Mouse (Mus musculus) right cerebral cortex, postnatal 10 days (tissue): ENCODE data around the gene Nol8.
A peak's percentile ranks its signal among the peaks of the same experiment; 100 is the strongest.

ENCODE experiments used
- DNase-seq, 2 experiments: peaks; one replicate each; pipeline ENCODE4 v3.0.0; 2021; ENCODE audit warnings: low spot score in 2 of 2

The Nol8 gene

DNA sequence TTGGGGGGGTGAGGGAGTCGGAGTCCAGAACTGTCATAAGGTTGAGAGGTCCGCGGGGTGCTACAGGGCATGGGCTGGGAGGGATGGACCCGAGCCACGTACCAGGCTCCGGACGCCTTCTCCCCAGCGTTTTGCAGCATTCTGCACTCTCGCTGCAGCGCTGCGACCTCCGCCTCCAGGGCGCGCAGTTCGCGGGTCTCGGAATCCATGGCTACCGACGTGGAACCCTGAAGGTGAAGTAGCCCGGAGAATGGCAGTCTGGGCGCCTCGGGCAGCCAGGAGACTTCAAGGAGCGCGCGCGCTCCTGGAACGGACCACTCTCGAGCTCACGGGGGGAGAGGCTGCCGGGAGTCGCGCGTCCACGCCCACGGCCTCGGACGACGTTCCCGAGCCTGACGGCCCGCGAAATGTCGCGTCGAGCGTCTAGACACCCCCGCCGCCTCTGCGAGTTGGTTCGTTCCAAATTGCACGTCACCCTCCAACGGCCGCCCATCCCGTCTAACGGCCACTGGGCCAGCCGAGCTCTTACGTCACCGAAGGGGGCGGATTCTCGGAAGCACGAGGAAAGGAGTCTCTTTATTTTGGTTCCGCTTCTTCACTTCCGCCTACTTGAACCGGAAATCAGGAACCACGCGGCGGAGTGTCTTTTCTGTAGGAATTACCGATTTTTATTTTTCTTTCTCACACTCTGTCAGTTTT lies at the start of gene Nol8, which contains the start of gene Cenpp:
TSS of gene Nol8 (plus strand) at position 598 of the 699 bp plus-strand sequence.
TSS of gene Cenpp (minus strand) at position 305 of the 699 bp plus-strand sequence.
- peak; percentile 99 to 100 for DNase-seq

DNA sequence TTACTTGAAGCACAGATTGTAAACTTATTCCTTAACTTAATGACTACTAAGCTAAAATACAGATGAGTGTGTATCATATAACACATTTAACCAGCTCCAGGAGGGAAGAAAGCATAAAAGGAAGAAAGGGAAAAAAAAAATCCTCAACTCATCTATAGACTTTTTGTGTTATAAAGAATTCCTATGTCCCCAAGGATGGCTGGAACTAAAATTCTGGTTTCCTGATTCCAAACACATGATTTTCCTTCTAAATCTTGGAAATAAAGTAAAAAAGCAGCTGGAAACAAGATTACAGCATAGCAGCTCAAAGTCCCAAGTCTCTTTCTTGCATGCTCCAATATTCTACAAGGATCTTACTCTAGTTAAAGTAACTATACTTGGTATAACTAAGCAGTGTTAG lies 49.3 kb upstream of the Nol8 start:
- no peak for DNase-seq

DNA sequence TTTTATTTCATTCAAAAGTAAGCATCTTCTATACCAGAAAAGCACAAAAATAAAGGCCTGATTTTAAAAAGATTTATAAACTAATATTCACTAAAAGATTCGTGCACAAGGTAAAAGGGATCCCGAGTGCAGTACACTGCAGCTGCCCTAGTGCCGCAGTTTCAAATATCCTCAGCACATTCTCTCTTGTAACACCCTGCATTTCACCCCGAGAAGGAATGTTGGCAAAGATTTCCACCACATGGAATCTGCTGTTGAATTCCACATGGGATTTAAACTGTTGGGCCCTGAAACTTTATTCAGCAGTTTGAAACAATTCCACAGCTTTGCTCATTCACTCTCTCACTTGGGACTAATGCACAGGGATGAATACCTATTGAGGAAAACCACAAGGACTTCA lies 45.2 kb upstream of the Nol8 start, which contains the start of gene Ogn:
TSS of gene Ogn (plus strand) at position 333 of the 400 bp plus-strand sequence.
- DNase-seq: no peak

DNA sequence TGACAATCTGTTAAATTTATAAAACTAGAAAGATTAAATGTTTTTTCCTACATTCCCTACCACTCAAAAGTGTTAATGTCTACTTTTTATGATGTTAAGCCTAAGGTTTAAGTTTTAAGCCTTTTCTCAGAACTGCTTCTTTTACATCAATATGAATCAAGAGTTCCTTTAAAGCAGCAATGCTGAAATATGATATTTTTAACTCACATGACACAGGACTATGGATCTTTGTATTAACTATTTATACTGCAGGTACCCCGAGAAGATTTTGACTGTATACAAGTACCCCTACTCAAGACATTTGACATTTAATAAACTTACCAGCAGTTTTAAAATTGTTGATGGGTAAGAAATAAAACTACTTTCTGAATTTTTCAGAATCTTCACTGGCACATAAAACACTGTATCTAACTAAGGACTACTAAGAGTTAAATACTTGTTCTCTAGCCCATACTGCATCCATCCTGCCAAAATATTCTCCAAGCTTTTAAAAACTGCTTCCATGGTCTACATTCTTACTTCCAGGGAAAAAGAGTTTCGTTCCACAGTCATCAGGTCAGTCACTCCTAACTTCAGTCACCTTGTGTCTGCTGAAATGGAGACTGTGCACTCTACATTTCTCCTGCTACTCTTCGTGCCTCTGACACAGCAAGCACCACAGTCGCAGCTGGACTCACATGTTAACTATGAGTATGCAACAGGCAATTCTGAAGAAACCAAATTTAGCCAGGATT lies 44.1 kb upstream of the Nol8 start:
- no peak for DNase-seq

DNA sequence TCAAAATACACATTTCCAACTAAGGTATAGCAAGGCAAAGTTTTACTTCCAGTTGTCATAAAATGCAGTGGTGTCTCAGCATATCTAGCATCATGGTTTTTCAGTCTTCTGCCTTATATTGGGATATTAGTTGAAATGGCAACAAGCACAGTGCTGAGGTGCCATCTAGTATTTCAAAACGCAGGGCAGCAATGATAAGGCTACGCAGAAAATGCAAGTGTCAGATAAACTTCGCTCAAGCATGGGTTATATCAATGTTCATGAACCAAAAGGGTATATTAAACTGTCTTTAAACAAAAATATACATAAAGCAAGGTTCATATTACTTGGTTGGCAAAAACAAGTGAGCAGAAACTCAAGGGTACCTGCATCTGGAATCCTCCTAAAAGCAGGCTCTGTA lies 35.9 kb upstream of the Nol8 start:
- DNase-seq: no peak

DNA sequence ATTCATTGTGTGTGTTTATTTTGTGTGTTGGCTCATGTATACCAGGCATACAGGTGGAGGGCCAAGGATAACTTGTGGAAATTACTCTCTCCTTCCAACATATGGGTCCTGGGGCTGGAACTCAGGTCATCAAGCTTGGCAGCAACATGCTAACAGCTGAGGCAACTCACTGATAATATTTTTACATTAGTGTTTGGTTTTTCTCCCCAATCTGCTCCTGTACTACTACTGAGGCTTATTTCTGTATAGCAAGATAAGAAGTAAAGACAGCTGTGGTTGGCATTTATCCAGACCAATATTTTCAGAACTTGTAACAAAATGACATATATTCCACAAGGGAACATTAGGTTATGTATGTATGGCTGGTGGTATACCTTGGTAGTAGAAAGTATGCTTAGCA lies 34.5 kb upstream of the Nol8 start:
- DNase-seq: no peak

DNA sequence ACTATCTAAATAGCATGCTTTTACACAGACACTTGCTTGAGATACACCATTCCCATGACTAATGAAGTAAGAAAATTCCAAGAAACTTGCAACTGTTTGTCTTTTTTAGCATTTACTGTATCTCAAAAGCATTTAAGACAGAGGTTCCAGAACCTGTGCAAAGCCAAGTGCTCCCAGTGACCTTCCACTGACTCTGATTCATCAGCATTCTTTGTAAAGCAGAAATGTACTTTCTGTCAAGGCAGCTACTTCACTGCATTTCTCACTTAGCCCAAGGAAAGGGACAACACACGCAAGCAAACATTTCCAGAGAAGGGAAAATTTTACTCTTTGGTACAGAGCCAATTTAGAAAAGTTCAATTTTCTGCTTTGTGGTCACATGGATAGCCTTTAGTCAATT lies 29.7 kb upstream of the Nol8 start:
- DNase-seq: no peak

DNA sequence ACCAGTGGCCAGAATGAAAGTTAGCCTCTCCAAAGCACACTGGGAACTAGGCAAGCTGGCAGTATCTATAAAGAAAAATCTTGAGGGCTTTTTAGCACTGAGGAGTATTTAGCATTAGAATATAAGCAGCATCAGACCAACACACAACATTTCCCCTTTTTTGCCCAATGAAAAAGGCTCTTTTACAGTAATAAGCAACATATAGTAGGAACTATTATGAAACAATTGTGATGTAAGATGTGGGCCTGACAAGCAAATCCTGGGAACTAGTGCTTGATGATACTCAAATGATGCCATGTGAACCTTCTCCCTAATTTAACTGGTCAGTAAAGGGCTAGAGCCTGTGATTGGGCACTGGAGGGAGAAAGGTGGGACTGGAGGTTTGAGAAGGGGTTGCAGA lies 24.7 kb upstream of the Nol8 start:
- no peak for DNase-seq

DNA sequence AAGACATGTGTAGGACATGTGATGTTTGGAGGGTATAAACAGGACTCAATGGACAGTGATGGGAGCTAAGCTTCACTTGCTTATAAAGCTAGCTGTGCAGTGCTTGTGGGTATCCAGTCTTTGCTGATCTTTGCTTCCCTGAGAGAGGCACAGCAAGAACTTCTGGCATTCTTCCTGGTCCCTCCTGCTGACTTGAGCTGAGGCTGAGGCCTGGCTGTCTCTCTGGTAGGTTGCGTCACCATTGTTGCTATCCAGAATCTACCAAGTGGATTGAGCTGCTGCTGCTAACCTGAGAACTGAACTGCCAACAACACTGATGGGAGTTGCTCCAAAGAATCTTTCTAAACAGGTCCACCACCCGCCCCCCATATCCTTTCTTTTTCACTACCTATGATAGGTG lies 23.8 kb upstream of the Nol8 start:
- DNase-seq: no peak

DNA sequence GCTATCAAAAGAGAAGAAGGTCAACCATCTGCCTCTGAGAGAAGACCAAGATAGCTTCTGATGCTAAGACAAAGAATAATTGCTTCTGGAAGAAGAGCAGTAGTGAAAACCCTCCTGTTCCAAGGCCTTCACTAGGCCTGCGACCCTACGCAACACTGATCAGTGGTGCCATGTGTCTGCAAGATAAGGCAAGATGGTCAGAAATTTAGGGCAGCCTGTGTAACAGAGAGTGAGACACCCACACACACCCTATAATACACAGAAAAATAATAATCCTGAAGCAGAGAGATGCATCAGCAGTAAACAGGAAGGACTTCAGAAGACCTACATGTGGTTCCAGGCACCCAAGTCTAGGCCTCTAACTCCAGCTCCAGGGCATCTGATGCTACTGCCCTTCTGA lies 12.9 kb upstream of the Nol8 start:
- DNase-seq: no peak

DNA sequence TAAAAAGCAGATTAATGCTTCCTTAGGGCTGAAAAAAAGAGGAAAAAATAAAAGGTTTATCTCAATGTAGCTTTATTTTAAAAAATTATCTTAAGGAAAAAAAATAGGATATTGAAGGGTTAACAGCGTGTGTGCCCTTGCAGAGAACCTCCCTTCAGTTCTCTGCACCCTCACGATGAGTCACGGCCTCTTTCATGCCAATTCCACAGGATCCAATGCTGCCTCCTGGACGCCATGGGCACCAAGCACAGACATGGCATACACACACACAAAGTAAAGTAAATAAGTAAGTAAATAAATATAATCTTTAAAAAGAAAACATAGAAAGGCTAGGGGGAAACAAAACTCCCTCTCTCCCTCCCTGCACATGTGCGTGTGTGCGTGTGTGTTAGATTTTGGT lies 10.2 kb upstream of the Nol8 start:
- no peak for DNase-seq

DNA sequence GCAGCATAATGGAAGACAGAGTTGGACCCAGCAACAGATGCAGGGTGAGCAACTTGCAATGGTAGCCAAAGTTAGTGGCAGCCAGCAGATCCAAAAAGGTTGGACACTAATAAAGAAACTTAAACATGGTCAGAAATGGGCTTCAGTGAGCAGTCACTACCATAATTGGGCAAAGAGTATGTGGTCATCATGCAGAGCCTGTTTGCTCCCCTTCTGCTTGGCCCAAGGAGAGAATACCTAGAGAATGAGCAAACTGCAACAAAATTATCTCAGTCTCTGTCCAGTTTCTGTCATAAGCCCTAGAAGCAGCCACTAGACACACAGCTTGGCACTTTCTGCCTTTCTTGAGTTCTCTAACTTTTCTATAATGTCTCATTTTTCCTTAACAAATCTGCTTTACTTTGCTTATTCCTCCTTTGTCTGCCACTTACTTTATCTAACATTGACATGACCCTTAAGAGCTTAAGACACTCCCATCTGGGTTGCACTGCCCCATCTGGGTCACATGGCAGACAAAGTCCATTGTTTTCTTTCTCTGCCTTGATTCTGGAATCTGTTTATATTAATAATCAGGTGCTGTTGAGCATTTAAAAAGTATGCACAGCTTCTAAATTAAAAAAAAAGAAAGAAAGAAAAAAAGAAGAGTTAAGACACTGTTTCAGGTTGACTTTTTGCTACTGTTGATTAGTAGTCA lies 9.1 kb upstream of the Nol8 start:
- DNase-seq: no peak

DNA sequence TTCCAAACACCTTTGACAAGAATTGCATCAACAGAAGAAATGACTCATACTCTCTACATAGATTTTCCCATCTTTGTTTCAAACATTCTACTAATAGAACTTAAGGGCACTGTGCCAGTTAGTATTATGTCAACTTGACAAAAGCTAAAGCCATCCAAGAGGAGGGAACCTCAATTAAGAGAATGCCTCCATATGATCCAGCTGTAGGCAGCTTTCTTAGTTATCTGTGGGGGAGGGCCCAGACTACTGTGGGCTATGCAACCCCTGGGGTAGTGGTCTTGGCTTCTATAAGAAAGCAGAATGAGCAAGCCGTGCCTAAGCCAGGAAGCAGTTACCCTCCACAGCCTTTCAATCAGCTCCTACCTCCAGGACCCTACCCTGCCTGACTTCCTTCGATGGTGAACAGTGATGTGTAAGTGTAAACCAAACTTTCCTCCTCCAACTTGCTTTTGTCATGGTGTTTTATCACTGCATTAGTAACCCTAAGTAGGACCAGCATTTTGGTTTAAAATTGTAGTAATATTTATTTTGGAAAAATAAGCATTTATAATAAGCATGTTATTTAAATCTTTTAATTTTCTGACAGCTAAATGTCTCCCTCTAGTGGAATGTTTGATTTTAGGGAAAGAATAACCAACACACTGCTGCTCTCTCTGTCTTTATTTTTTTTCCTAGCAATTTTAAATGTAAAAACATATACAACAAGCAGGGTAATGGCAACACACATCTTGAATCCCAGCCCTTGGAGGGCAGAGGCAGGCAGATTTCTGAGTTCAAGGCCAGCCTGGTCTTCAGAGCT lies 7.9 kb upstream of the Nol8 start:
- DNase-seq: no peak

DNA sequence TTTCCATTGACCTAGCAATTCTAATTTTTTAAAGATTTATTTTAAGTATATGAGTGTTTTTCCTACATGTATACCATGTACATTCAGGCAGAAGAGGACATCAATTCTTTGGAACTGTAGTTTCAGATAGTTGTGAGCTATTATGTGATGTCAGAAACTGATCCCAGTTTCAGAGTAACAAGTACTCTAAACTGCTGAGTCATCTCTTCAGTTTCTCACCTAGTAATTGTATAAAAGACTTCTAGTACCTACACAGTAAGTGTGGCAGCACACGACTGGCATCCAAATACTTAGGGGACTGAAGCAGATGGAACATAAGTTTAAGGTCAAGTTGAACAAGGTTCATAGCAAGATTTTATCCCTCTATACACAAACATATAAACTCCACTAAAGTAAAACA lies 6.9 kb upstream of the Nol8 start:
- DNase-seq: no peak

DNA sequence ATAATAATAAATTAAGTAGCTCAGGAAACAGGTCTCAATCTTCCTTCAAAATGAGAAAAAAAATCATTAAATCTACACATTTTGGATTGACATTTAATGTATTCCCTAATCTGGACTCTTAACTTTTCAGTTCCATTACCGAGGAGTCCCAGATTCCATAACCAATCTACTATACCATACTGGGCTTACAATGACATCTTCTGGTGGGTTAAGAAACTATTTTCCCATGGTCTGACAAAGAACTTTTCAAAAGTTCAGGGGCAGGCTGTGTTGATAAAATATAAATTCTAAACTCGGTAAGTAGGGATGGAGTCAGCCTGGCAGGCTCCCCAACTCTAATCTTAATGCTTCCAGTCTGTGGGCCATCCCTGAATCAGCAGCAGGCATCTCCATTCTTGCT lies 1.7 kb upstream of the Nol8 start:
- DNase-seq: no peak

DNA sequence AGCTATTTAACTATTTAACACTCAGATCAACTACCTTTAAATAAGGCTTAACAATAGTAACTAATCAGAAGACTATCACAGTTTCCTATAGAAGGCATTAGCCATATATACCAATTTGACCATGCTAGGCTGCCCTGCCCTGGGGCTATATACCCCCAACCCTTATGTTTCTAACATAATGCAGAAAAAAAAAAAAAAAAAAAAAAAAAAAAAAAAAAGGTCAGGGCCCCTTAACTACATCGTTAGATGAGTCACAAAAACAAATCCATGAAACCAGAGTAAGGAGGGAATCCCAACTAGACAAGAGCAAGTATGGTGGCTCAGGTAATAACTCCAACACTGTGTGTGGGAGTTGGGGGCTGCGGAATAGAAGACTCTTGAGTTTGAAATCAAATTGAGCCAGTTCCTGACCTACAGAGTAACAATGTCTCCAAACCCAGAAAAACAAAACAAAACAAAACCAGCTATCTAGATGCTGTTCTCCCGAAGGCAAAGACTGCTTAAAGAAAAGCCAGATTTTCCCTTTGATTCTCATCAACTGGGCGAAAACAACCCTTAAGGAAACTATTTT lies 1.0 kb upstream of the Nol8 start:
- no peak for DNase-seq

DNA sequence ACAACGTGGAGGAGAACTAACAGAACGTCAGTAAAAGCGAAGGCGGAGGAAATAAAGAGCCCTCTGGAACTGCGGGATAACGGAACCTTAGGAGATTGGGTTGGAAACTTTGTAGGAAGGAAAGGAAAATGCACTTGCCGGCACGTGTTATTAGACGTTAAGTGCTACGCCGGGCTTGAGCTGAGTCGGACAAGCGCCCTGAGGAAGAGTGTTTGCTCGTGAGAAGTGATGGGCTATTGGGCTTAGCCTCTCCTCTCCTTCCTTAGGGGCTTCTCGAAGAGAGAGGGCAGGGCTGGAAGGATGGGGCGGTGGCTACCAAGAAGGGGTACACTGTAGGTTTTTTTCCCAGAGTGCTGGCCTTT lies 283 bp downstream of the Nol8 start:
- DNase-seq: peak in 1 of 2 experiments; percentile 67

DNA sequence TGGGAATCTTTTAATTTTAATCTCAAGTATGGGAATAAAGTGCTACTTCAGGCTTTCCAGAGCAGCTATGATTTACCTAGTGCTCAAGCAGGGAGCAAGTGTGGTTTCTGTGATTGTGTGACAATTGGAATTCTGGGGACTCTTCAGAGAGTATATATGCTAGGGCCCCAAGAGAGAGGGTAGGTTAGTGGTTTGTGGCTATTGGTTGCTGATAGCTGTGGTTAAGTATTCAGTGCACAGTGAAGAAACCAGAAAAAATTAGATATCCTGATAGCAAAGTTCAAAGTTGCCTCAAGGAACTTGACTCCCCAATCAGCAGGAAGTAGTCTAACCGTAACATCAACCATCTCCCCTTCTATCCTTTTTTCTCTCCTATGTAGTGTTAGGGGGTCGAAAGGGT lies 24.9 kb downstream of the Nol8 start:
- no peak for DNase-seq

DNA sequence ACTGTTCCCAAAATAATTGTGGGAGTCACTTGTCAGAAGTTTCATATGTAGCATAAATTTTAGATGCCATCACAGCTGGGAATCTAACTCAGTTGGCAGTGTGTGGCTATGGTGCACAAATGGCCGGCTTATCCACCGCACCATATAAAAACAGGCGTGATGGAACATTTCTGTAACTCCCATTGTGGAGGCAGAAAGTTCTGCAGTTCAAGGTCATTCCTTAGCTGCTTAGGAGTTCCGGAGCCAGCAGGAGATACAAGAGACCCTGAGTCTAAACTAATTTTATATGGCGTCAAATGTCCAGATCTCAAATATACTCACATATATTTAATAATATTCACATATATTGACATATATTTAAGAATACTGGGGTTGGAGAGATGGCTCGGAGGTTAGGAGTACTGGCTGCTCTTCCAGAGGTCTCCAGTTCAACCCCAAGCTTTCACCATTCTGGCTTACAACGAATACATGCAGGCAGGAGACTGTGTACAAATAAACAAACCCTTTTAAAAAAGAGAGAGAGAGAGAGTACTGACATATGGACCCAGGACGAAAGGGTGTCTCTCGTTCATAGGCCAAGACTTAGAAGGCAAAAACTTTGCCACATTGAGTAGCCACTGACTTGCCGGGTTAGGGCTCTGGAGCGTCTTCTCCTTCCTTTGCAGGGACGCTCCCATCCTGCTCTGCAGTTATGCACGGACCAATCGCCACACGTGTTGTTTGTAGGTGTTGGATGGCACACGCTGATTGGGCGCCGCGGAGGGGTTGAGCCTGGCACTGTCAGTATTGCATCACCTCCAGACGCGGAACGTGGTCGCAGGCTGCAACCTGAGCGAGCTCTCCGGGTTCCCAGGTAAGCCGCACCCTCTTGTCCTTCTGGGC lies 28.7 kb downstream of the Nol8 start, which contains the start of gene Iars:
TSS of gene Iars (plus strand) at position 750 of the 882 bp plus-strand sequence.
- peak; percentile 99 to 100 for DNase-seq

DNA sequence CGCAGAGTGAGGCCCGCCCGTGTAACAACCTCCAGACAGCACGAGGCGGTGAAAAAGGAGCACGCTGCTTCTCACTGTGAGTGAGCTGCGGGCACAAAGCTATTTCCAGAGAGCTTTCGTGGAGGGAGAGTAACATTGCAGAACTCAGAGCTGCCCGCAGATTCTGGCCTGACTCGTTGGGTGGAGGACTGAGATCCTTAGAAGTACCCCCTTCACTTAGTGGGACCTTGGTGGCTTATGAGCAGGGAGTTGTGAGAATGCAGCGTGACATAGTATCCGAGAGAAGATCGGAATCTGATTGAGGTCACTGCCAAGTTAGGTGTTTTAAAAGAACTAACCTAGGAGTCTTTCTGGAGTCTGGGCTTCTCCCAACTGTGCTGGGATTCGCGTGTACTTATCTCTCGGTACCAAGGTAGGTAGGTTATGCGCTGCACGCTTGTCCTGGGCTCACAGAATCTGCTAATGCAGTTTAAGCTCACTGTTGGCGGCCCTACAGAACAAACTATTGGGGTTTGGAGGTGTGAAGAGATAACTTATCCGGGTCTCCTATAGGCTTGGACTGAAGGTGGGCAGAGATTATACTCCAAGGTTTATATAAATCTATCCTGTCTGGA lies 29.5 kb downstream of the Nol8 start:
- peak in 1 of 2 experiments; percentile 34 for DNase-seq
